Mouse (Mus musculus) telencephalon, adult 2 months (tissue): ENCODE results near the gene Parp1.
A peak's percentile ranks its signal among the peaks of the same experiment; 100 is the strongest.

ENCODE experiments used
- DNase-seq: peaks from one replicate; pipeline ENCODE4 v3.0.0-alpha.2; 2011; ENCODE audit warnings: low read depth, low spot score

Gene Parp1

DNA sequence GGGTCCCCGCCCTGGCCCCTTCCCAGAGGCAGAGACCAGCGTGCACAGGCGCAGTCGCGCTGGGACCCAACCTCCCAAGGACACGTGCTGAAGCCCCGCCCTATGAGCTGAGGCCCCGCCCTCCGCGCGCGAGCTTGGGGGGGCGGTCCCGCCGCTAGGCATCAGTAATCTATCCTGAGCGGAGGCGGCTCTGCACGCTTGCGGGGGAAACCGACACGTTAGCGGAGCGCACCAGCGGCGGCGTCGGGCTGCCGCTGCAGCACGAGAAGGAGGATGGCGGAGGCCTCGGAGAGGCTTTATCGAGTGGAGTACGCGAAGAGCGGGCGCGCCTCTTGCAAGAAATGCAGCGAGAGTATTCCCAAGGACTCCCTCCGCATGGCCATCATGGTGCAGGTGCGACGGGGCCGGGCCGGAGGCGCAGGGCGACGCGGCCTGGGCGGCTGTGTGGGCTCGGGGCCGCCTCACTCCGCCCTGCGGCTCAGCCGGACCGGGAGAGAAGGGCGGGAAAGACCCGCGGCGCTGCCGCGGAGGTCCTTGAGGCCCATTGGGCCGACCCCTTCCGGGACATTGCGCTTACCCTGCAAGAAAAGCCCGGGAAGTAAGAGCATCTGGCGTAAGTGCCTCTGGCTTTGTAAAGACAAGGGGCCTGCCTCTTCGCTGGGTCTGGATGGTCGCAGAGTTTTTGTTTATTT, at the start of gene Parp1:
Gene Parp1 (plus strand): TSS at position 164 of the 692 bp plus-strand sequence.
- DNase-seq, result peak; percentile 84

DNA sequence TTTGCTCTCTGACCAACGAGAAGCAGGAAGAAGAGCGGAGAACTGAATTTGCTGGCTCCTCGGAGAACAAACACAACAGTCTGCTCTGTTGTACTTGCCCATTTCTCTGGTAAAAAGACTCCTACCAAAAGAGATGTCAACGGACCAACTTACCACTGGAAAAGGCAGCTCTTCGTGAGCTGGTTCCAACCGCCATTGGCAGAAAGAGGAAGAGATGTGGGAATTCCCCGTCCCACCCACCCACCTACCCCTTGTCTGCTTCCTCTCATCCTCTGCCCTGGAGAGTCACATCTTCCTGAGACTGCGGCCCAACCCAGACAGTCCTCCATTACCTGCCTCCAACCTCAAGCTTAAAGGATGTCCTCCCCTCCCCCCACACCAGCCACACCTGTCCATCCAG, 49.2 kb upstream of the Parp1 start:
- no peak for DNase-seq

DNA sequence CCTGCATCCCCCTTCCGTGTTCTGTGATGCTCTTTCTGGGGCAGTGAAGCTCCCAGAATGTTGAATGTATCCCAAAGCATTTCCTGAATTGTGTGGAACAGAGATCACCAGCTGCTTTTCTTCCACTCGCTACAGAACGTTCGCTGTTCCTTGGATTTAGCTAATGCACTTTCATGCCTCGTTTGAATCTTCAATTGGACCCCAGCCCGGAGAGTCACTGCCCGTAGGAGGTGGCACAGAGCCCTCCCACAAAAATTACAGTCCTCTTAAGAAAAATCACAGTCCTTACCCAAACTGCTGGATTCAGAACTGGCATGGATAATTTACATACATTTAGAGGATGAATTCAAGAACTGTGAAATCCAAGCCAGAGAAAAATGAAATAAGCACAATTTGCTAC, 48.5 kb upstream of the Parp1 start:
- peak; percentile 93 for DNase-seq

DNA sequence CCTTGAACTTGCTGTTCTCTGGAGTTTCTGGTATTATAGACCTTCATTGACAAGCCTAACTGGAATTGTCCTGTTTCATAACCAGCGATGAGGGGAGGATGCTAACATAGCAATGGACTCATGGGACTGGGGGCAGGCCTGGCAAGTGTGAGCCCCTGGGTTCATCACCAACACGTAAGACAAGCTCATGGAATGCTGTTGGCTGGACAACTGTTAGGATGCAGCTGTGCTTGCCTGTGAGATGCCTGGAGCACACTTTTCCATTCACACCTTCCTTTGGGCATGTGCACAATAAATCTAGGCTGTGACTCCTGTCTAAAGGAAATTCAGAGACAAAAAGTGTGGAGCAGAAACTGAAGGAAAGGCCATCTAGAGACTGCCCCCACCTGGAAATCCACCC, 45.4 kb upstream of the Parp1 start:
- DNase-seq, result no peak

DNA sequence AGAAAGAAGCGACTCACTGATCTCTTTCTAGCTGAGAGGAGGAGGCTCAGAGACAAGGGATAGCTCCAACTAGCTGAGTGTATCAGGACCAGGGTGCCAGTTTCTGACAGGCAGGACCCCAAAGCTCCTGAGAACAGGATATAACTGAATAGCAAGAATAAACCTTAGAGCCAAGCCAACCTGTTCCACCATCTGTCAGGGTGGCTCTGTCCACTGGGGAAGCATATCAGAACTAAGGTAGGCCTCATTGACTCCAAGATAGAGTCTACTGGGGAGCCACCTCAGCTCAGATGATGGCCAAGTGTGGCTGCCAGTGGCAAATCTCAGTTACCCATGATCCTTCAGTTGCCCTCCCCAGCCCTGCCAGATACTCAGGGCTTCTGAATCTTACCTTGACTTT, 43.4 kb upstream of the Parp1 start:
- DNase-seq, result no peak

DNA sequence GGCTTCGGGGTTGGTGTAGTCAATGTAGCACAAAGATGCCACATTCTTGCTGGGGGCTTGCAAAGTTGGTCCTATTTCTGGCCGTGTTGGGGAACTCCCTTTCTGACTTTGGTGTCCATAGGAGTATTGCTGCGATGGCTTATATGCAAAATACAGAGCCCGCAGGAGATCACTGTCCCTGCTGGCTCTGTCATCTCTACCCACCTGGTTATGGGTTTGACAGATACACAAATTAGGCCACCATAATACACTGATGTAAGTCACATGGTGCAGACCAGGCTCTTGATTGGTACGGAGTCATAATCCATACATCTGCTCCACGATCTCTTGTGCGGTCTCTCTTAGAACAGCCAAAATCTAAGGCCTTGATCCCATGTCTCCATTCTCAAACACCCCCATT, 38.9 kb upstream of the Parp1 start:
- no peak for DNase-seq

DNA sequence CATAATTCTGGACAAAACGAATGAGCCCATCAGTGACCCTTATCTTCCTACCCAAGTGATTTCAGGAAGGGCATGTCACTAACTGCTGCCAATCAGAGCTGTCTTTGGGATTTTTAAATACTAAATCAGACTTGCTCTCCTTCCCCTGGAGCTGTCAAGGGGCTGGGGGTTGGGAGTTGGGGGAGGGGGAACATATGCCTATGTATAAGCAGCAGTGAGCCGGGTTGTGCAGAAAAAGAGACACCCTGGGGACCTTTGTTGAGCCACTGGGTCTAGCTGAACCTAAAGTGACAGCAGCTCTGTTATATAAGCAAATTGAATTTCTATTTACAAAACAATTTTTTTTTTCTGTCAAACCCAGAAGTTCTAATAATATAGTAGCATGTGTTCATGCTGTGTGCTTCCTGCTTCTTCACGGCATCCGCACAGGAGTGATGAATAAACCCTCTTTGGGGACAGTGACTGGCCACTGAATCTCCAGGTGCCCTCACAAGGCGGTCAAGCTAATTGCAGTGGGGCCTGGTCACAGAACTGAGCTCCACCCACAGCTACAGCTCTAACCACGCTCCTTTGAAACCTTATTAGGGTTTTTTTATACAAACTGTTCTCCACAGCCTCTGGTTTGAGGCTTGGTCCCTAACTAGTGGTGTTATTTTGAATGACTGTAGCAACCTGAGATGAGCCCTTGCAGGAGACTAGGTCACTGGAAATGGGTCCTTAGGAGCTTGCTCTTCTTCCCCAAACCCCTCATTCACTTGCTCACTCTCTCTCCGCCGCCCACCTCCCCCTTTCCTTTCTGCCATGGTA, 38.1 kb upstream of the Parp1 start:
- DNase-seq, result no peak

DNA sequence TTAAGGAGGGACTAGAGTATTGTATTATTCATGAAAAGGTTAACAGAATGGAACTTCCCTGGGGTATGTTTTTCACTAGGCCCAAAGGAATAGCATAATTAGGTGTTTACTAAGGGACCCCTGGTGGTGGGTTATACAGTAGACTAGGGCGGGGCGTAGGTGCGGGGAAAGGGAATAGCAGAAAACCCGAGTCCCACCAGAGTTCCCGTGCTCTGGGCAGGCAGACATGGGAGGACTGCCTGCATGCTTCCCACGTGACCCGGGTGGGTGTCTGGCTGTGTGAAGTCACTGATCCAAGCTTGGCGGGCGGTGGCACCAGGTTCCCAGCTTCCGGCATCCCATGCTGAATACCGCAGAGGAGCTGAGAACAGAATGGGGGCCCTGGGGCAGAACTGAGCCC, 36.1 kb upstream of the Parp1 start:
- no peak for DNase-seq

DNA sequence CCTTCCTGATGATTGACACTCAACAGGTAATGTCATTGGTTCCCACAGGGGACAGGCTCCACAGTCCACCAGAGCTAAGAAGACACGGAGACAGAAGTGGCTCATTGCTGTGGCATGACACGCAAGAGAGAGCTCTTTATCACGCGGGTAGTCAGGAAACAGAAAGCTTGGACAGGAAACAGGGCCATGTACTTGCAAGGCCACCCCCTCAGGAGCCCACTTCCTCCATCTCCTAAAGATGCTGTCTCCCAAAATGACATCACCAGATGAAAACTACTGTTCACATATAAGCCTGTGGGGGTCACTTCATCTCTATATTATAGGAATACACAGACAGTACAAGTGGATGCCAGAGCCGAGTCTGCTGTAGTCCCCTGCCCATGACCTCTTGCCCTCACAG, 32.0 kb upstream of the Parp1 start:
- DNase-seq, result no peak

DNA sequence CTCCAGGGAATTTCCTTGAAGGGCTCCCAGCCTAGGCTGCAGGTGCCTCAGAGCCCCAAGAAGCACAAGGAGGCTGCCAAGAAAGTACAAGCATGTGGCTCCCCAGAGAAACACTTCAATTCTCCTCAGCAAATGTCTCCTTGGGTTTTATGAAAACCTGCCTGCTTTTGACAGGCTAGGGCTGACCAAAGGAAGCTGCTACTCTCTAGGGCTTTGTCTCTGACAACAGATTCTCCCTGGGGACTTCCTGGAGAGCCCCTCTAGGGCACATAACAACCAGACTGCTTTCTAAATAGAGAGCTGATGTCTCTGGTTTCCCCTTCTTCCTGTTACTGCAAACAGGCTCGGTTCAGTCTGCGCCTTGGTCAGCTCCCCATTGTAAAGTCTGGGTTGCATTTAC, 27.5 kb upstream of the Parp1 start:
- DNase-seq, result no peak

DNA sequence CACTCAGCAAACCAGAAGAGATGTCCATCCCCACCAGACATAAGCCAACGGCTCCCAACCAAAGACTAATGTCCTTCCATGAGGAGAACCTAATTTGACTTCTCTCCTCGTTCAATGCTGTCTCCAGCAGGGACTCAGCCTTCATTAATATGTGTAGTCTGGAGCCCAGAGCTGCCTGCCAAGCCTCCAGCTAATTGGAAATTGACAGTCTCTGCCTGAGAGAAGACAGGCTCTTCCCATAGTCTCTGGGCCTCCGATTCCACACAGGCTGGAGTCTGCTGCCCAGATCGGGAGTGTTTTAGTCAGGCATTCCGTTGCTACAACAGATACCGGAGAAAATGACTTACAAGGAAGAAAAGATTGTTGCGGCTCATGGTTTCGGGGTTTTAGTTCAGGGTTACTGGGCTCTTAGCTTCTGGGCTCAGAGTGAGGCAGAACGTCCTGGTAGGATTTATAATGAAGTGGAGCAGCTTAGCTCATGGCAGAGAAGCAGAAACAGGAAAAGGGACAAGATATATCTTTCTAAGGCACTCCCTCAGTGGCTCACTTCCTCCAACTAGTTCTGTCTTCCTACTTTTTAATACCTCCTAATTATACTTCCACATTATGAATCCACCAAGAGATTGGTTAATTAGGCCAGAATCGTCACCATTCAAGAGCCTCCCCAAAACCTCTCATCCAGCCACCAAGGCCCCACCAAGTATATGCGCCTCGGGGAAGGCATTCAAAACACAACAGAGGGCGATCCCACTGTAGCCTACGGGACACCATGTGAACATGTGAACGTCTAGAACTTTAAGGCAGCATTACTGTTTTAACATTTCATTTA, 26.6 kb upstream of the Parp1 start:
- DNase-seq, result no peak

DNA sequence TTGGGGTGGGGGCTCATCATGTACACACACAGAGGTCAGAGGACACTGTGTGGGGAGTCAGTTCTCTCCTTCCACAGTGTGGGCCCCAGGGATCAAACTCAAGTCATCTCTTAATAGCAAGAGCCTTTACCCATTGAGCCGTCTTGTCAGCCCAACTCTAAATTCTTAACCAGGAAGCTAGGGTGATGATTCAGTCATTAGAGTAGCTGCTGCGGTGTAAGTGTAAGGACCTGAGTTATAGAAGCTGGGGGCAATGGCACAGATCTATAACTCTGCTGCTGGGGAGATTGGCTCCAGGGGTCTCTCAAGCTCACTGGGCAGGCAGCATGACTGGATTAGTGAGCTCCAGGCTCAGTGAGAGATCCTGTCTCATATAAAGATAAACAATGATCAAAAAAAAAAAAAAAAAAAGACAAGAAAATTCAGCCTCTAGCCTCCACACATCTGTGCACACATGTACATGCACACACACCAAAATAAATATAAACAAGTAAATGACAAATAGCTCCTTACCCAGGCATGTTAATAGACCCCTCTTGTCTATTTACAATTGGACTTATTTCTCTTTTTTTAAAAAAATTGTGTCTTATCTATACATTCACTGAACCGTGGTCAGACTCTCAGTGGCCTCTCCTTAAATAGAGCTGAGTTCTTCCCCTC, 25.9 kb upstream of the Parp1 start:
- no peak for DNase-seq

DNA sequence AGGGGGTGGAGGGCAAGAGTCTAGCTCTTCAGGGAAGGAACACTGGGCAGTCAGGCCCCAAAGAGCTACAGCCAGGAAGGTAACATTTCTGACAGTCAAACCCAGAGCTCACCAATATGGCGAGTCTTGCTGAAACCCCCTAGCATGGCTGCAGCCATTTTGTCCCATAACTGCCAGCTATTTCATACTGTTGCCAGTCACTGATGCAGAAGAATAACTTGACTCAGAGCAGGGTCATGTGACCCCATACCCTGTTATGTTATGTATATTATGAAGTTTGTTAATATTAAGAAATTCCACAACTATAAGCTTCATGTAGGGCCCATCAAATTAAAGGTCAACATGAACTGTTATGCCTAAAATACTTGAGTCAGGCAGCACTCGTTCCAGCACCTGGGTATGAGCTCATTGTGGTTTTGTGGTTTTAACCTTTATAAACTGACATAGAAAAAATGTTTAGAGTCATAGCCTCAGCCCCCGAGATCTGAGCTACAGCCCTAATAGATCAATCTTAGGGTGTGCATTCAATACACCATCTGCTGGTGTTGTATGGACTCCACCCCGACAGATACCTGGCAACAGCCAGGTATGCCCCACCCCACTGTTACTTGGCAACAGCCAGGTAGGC, 22.7 kb upstream of the Parp1 start:
- DNase-seq, result no peak

DNA sequence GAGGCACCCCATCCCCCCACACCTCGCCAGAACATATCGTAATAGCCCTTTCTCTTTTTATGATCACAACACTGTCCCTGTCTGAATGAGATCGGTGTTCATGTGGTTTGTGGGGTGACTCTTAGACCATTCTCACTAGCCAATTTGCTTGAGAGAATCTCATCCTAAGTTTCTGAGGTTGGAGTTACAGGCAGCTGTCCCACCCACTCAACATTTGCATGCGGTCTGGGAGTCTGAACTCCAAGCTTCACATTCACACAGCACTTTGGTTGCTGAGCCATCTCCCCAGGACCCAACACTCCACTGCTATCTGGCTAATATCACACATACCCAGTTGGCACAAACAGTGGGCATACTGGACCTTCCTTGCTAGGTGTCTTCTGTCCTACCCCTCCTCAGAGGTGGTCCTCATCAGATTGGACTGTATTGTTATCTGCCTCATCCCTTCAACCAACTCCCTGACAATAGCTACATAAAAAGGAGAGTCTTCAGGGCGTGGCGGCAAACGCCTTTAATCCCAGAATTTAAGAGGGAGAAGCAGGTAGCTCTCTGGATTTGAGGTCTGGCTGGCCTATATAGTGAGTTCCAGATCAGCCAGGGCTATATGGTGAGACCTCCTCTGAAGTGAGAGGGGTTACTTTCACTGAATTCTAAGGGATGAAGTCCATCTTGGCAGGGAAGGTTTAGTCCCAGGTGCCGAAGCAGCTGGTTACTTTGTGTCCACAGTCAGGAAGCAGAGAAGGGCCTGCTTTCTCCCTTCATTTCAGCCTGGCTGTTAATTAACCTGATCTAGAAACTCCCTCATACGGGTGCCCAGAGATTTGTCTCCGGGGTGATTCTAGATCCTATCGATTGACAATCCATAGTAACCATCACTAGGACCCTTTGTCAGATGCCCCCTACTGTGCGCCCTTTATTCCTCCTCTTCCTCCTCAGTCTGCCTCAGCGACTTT, 21.6 kb upstream of the Parp1 start:
- DNase-seq, result no peak

DNA sequence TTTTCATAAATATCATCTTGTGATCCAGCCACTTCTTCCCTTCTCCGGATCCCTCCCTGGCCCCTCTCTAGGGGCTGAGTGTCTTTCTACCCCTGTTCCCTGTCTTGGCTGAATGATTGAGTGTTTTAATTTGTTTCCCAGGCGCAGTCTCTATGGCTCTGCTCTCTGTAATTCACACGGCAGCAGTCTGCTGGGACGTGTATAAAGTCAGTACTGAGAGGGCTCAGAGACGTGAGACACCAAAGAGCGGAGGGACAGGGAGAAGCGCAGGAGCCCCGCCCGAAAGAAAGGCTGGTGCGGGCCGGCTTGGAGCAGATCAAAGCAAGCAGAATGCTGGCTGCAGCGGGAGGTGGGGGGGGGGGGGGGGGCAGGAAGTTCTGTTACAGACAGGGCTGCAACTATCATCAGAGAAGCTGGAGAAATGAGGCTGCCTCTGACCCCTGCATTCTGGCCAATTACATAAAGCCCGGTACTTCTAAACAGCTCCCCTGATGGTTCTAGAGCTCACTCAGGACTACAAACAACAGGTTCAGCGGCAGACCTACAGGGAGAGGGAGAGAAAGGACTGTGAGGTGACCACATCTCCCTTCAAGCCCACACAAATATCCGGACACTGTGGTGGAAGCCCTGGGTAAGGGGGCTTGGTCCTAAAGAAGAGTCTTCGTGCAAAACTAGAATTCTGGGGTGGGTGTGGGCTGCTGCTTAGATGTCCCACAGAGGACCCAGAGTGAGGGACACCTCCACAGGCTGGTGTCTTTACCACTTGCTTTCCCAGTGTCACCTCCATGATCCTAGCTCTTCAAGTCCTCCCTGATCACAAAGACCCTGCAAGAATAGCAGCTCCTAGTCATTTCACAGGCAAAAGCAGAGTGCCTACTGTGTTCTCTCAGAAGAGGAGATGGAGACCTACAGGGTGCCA, 20.7 kb upstream of the Parp1 start:
- DNase-seq, result no peak

DNA sequence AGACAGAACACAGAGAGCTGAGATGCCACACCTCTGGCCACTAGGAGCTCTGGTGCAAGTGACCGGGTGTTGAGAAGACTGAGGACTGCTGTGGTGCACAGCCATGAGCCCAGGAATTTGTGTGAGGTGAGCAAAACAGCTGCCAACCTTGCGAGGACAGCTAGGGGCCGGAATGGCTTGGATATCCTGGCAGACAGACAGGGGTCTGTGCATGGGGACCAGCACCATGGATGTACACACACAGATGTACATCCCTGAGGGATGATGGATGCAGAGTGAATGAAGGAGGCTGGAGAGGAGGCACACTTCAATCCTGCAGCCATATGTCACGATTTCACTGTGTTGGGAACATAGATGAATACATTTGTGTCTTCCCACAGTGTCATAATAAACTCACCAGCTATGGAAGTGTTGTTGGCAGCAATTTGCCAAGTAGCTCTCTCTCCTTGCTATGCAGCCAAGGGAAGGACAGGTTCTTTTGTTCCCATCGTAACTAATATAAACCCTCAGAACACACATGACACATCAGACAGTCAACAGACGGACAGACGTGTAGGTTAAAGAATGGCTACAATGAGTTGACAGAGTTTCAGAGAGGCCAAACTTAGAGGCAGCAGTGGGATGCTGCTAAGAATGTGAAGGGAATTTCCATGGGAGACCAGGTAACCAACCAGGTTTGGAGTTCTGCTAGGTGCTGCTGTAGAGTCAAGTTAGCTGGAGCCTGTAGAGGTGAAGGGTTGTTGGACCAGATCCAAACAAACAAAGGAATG, 19.0 kb upstream of the Parp1 start:
- peak; percentile 71 for DNase-seq

DNA sequence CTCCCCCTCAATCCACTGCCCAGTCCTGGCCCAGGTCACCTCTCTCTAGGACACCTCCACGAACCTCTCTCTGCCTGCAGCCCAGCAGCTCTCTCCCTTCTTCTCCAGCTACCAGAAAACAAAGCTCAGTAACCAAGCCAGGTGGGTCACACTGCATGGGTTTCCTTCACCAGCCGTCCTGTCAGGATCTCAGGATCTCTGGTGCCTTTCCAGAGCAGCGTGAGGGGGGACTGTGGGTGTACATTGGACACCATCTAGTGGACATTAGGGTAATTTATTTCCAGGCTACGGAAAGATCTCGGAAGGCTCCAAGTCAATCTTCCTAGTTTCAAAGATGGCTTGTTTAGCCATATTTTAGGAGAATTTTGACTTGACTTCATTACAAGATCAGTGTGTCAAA, 18.0 kb upstream of the Parp1 start:
- no peak for DNase-seq

DNA sequence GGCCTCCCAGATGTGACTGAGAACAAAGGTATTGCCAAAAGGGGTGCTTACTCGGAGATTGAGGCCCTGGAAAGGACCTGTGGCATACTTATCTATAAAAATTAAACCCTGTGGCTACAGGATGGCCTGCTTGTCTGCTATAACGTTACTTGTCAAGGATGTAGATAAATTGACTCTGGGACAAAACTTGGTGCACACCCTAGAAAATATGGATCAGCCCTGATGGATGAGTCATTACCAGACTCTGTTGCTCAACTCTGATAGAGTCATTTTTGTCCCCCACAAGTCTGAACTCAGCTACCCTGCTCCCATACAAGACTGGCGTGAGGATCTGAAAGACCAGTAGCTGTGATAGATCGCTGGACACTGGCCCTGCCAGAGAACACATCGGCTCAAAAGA, 11.8 kb upstream of the Parp1 start:
- no peak for DNase-seq
